Mouse (Mus musculus) liver, embryonic 15.5 days (tissue): ENCODE results near the gene Gm21970. TPM values are rescaled to one million over a fixed set of nuclear protein-coding genes. Genes with fewer than 3 reads are reported as not detected.

Experiments
- ATAC-seq: fragments of 200-750 bp; cut with Nextera tagmentation; 2 replicates; pipeline ENCODE4 v1.8.0; 2017; ENCODE audit warnings: moderate number of reproducible peaks, mild to moderate bottlenecking, moderate library complexity; ENCODE audit not compliant: insufficient read depth
- H3K27ac ChIP-seq: fragments of 300-500 bp; sonication (generic); replicated peaks from 2 replicates; pipeline ENCODE4 v1.5.1; 2015; ENCODE audit warnings: mild to moderate bottlenecking, inconsistent platforms
- H3K27me3 ChIP-seq: fragments of 300-500 bp; sonication (generic); 2 replicates; pipeline ENCODE4 v1.6.1; 2015; ENCODE audit warnings: mild to moderate bottlenecking, inconsistent platforms
- H3K36me3 ChIP-seq: fragments of 300-500 bp; sonication (generic); replicated peaks from 2 replicates; pipeline ENCODE4 v1.6.1; 2015; ENCODE audit warnings: moderate library complexity, mild to moderate bottlenecking, inconsistent platforms
- H3K4me1 ChIP-seq: fragments of 300-500 bp; sonication (generic); replicated peaks from 2 replicates; pipeline ENCODE4 v1.6.1; 2015; ENCODE audit warnings: inconsistent platforms
- H3K4me2 ChIP-seq: fragments of 300-500 bp; sonication (generic); 2 replicates; pipeline ENCODE4 v1.6.1; 2015; ENCODE audit warnings: moderate library complexity, mild to moderate bottlenecking, inconsistent platforms
- H3K4me3 ChIP-seq: fragments of 300-500 bp; sonication (generic); replicated peaks from 2 replicates; pipeline ENCODE4 v1.5.1; 2015; ENCODE audit warnings: mild to moderate bottlenecking, inconsistent platforms
- H3K9ac ChIP-seq: fragments of 300-500 bp; sonication (generic); 2 replicates; pipeline ENCODE4 v1.6.1; 2015; ENCODE audit warnings: moderate library complexity, mild to moderate bottlenecking, inconsistent platforms
- H3K9me3 ChIP-seq: fragments of 300-500 bp; sonication (generic); replicated peaks from 2 replicates; pipeline ENCODE4 v1.6.1; 2016; ENCODE audit warnings: inconsistent platforms
- WGBS: fragments of 180-500 bp; shearing (Covaris S2); methylation state at CpG from one replicate; pipeline ENCODE4 v1.1.7; 2015; ENCODE audit warnings: mixed read lengths; ENCODE audit not compliant: insufficient replicate concordance; 5-methylcytosine and 5-hydroxymethylcytosine counted together
- polyA plus RNA-seq: library from polyadenylated mRNA; unstranded; fragments of >200 nt; fragmentation: Nextera tagmentation; extraction: Ambion mirVana; gene quantifications from 2 replicates; pipeline ENCODE4 v1.2.1, GENCODE M21; 2015

The Gm21970 gene
- polyA plus RNA-seq, 1 experiment from 2014 or later = 0.31 TPM

- Histone ChIP-seq H3K9me3 (no peaks in the 10 kb centered on the region), H3K4me3 (no peak overlapping the region), H3K27me3 (no peaks in the 10 kb centered on the region), H3K27ac (peak overlapping the region; percentile 39), H3K9ac (no peak overlapping the region), H3K4me2 (no peak overlapping the region), H3K36me3 (peaks cover 68% of the 10 kb centered on the region), H3K4me1 (peaks cover 57% of the 10 kb centered on the region)
- WGBS = 84% methylated on average over 8 of the region's 8 CpGs
- ATAC-seq = no peak
Observed at GRCm38 (mm10) chr16:91404187-91404586, 12.7 kb downstream of the Gm21970 start.

DNA sequence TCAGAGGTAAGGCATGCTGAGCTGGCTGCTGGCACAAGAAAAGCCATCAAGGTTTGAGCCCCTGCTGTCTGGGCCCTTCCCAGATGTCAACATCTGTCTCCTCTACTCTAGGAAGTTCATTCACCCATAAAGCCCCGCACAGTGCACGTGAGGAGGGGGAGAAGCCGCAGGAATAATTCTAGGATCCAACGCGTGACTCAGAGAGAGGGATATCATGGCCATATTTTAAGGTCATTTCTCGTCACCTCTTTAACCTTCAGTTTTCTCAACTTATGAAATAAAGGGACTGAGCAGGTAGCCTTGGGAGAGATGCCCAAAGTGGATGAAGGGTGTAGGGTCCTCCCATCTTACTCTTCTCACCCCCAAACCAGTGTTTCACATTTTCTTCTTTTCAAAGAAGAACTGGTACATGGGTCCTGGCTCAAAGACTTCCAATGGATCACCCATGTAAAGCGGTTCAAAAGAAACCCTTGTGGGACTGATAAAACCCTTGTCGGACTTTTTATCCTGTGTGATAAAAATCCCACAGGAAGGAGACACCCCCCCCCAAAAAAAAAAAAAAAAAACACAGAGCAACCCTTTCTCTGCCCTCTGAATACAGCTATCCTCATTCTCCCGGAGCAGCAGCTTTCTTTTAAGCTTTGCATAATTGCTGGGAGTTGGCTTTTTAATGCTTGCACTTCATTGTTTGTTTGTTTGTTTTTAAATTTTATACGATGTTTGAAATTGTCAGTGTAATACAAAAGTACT is 13.5 kb downstream of the Gm21970 start:
- Histone ChIP-seq H3K4me2 (peak overlapping the region; percentile 88; the same call in 1 of the 2 replicates), H3K4me3 (no peak overlapping the region; the same call in 1 of the 2 replicates), H3K4me1 (peaks cover 62% of the 10 kb centered on the region), H3K9ac (no peak overlapping the region; the same call in 1 of the 2 replicates), H3K9me3 (no peaks in the 10 kb centered on the region), H3K27ac (peak overlapping the region; percentile 91), H3K36me3 (peaks cover 62% of the 10 kb centered on the region), H3K27me3 (no peaks in the 10 kb centered on the region)
- ATAC-seq = no peak
- 68% methylated on average over 10 of the region's 10 CpGs for WGBS

DNA sequence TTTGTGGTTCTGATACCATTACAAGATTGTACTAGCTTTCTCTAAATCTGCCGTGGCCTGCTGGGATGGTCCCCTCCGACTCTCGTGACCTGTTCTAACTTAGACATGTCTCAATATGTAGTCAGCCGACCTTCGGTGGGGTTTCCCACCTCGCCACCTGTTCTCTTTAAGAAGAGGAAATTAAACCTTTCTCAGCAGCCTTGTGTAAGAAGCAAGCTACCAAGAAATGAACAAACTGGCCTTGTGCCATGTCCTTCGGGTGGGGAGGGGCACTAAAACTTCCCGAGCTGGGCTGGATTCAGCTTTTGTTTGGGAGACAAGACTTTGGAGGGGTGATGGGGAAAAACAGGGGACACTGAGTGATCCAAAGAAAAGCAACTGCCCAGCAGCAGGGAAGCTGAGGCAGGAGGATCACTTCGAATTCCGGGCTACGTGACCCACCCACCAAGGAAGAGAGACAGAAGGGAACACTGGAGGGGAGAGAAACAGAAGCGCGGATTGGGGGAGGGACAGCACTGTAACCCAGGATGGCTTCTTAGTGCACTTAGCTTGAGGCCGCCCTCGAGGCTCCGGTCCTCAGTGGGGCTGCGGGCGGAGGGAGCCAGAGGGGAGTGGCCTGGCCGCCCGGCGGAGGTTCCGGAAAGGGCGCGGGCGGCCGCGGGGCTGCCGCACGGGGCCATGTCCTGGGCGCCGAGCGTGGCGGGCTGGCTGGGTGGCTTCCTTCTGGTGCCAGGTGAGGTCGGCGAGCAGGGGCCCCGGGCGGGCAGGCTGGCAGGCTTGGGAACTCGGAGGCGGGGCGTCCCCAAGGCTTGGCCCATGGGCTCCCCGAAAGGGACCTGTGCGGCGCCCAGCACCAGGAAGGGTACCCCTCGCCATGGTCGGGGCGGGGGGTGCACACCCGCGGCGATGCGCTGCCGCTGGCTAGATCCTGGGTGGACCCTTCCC is 14.4 kb downstream of the Gm21970 start, which contains the start of gene Il10rb:
TSS of gene Il10rb (plus strand) at position 525 of the 945 bp plus-strand sequence.
- Histone ChIP-seq H3K27me3 (no peaks in the 10 kb centered on the region), H3K9ac (peak within 1 kb of the TSS; percentile 89), H3K4me2 (peak within 1 kb of the TSS; percentile 88), H3K36me3 (peaks cover 59% of the 10 kb centered on the region), H3K9me3 (no peaks in the 10 kb centered on the region), H3K27ac (peak within 1 kb of the TSS; percentile 91), H3K4me3 (peak within 1 kb of the TSS; percentile 75), H3K4me1 (peaks cover 64% of the 10 kb centered on the region)
- WGBS = 3% methylated on average over 51 of the region's 51 CpGs
- ATAC-seq = peak; percentile 95

GRCm38 (mm10) chr16:91406585-91407220 is 15.2 kb downstream of the Gm21970 start:
- Histone ChIP-seq H3K9ac (peak overlapping the region; percentile 89), H3K36me3 (peaks cover 52% of the 10 kb centered on the region), H3K4me2 (peak overlapping the region; percentile 88), H3K27ac (peak overlapping the region; percentile 91), H3K9me3 (no peaks in the 10 kb centered on the region), H3K4me3 (peak overlapping the region; percentile 75), H3K4me1 (peaks cover 61% of the 10 kb centered on the region), H3K27me3 (no peaks in the 10 kb centered on the region)
- under 1% methylated on average over 13 of the region's 13 CpGs for WGBS
- ATAC-seq = peak; percentile 68

DNA sequence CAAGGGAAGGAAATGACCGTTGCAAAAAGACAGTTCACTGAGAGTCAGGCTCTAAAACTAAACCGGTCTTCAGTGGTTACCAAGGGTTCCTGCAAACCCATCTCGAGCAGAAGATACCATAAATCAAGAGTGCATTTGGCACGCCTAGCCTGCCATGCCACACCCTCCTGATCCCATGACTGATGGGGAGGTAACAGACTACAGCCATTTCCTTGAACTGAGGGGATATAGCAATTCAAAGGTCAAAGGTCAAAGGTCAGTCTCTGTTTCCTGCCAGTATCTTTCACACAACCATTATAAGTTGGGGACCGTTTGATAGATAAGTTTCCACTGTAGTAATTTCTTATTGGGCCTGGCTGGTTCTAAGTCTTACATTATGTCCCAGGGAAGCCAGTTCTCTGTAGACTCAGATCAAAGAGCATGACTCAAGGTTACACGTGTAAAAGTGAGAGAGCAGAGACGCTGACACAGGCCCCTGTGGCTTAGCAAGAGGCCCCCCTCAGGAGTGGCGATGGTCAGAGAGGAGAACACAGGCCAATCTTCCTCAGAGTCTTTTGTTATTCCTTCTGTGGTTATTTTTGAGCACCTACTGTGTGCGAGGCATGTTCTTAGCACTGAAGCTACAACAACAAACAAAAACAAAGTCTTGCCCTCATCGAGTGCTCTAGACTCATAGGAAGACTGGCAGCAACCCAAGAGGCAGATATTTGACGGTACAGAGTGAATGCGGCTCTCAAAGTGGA is 21.8 kb downstream of the Gm21970 start:
- Histone ChIP-seq H3K4me3 (no peak overlapping the region), H3K9ac (no peak overlapping the region), H3K4me1 (peaks cover 66% of the 10 kb centered on the region), H3K9me3 (no peaks in the 10 kb centered on the region), H3K4me2 (no peak overlapping the region), H3K36me3 (peaks cover 71% of the 10 kb centered on the region), H3K27me3 (no peaks in the 10 kb centered on the region), H3K27ac (peak overlapping the region; percentile 59)
- ATAC-seq = 0 out of 2 replicates have a peak, but pooled peaks have one; percentile 22
- 35% methylated on average over 12 of the region's 12 CpGs for WGBS

DNA sequence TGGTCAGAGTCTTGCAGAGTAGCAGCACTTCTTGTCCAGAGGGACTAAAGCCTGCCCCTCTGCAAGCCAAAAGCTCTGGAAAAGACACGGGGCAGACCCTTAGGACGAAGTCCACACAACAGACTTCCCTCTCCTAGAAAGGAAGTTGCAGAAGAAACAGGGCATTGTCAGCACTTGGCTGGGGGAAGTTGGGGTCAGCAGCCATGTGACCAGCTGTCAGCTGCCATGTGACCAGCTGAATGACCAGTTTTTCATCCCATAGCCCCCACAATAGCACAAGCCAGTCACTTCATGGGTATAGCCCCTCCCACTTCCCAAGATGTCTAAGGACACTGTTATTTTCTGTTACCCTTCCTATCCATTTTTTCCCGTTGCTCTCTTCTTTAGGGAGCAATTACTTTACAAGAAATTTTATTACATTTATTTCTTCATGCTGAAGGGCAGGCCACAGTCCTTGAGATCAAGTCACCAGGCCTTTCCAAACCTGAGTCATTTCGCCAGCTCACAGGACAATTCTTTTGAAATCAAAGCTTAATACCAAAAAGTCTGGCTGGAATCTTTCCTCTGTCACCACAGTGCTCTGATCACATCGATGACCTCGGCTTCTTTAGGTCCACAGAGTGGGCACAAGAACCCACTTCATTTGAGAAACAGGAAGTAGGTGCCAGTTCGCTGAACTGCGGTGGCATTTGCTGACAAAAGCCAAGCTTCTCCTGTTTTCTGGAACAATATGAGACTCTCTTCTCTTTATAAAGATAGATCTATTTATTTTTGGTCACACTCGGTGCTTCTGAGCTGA is 24.1 kb downstream of the Gm21970 start:
- H3K9ac ChIP-seq = no peak overlapping the region
- no peaks in the 10 kb centered on the region for H3K27me3 ChIP-seq
- H3K4me2 ChIP-seq = no peak overlapping the region
- peaks cover 81% of the 10 kb centered on the region for H3K36me3 ChIP-seq
- WGBS = 65% methylated on average over 9 of the region's 9 CpGs
- no peak overlapping the region for H3K4me3 ChIP-seq
- peak overlapping the region; percentile 70 for H3K27ac ChIP-seq
- no peaks in the 10 kb centered on the region for H3K9me3 ChIP-seq
- ATAC-seq = no peak
- H3K4me1 ChIP-seq = peaks cover 49% of the 10 kb centered on the region

GRCm38 (mm10) chr16:91416357-91416756 is 24.8 kb downstream of the Gm21970 start:
- H3K27ac ChIP-seq = peak overlapping the region; percentile 70
- H3K9ac ChIP-seq = peak overlapping the region; percentile 25; the same call in 1 of the 2 replicates
- H3K36me3 ChIP-seq = peaks cover 89% of the 10 kb centered on the region
- H3K4me1 ChIP-seq = peaks cover 42% of the 10 kb centered on the region
- no peaks in the 10 kb centered on the region for H3K27me3 ChIP-seq
- H3K4me3 ChIP-seq = no peak overlapping the region
- peak overlapping the region; percentile 42 for H3K4me2 ChIP-seq
- no peaks in the 10 kb centered on the region for H3K9me3 ChIP-seq
- 95% methylated on average over 6 of the region's 6 CpGs for WGBS
- ATAC-seq = no peak

DNA sequence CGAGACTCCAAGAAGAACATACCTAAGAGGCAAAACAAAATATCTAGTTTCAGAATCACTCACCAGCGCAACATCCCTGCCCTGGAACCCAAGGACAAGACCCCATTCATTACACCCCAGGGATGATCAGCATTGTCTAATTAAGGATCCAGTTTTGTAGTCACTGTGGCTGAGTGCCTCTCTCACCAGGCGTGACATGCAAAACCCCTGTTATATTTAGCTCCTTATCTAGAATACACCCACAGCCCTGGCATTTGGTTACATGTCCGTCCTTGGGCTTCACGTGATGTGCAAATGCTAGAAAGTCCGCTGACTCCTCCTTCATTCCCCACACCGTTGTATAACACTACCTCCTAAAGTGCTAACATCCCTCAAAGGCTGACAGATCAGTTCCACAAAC is 25.4 kb downstream of the Gm21970 start:
- Histone ChIP-seq H3K4me3 (no peak overlapping the region), H3K9ac (peak overlapping the region; percentile 25; the same call in 1 of the 2 replicates), H3K27ac (peak overlapping the region; percentile 70), H3K36me3 (peaks cover 91% of the 10 kb centered on the region), H3K4me2 (peak overlapping the region; percentile 42), H3K9me3 (no peaks in the 10 kb centered on the region), H3K4me1 (peaks cover 42% of the 10 kb centered on the region), H3K27me3 (no peaks in the 10 kb centered on the region)
- 39% methylated on average over 7 of the region's 7 CpGs for WGBS
- peak; percentile 79 for ATAC-seq

DNA sequence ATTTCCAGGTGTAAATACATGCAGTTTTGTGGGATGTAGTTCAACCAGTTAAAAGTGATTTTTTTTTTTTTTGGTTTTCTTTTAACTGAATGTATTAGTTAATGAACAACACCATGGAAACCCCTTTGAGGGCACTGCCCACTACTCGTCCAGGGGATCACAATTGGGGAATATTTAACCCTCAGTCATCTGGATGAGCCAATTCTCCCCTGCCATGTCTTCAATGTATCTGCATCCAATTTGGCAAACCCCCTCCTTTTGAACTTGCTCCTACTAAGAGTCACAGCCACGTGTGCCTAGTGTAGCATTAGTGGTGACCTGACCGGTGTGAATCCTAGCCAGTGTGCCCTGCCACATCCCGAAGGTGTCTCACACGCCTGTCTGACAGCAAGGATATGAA is 27.0 kb downstream of the Gm21970 start:
- H3K4me3 ChIP-seq = no peak overlapping the region
- no peak overlapping the region for H3K4me2 ChIP-seq
- peaks cover 26% of the 10 kb centered on the region for H3K4me1 ChIP-seq
- no peaks in the 10 kb centered on the region for H3K27me3 ChIP-seq
- no peaks in the 10 kb centered on the region for H3K9me3 ChIP-seq
- H3K27ac ChIP-seq = peak overlapping the region; percentile 19; the same call in 1 of the 2 replicates
- ATAC-seq = no peak
- WGBS = 71% methylated on average over 5 of the region's 5 CpGs
- no peak overlapping the region for H3K9ac ChIP-seq
- H3K36me3 ChIP-seq = peaks cover 90% of the 10 kb centered on the region
